Comparison of ENCODE assay signal across 17 mouse cellular contexts in the genomic region with DNA sequence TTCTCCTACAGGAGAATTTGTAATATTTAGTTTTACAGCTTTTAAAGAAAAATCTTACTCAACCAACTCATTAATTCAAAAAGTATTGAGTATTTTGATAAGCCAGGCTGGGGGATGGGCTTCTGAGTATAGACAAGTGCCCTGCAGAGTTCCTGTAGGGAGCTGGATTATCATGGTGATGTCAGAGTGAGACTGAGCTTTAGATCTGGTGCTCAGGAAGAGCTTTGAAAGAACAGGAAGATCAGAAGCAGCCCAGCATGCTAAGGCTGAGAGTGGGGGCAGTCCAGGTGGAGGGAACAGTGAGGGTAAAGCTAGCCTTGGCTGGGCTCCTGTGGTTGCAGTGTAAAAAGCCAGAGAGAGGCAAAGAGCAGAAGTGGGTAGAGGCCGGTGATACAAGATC.
"Had no signal": no experiment of that assay in that cellular context is flagged by ENCODE, and none has a peak within 500 bp of the region (broad histone marks: within the 10 kb centered on the region; RNA-seq: fewer than 3 reads in every experiment).

No protein-coding gene starts in this region.

- H3K9me3 ChIP-seq: intestine, embryonic 15.5 days; kidney, embryonic 15.5 days; limb, embryonic 10.5 days; limb, embryonic 13.5 days; liver, embryonic 13.5 days; neural tube, embryonic 12.5 days; neural tube, embryonic 15.5 days had no signal

- H3K4me3 ChIP-seq: intestine, embryonic 15.5 days; kidney, embryonic 15.5 days; limb, embryonic 10.5 days; limb, embryonic 13.5 days; liver, embryonic 13.5 days; neural tube, embryonic 12.5 days; neural tube, embryonic 15.5 days had no signal

- DNase-seq: kidney, adult 11 months; kidney, adult 8-10 months; kidney, postnatal 10 days; kidney, postnatal 4 days; liver; liver, embryonic 13.5 days; lung, adult 2 months; lung, postnatal 14 days; lung, postnatal 4 days; midbrain, embryonic 14.5 days; right cerebral cortex, postnatal 25 days had no signal

- H3K4me1 ChIP-seq: intestine, embryonic 15.5 days; kidney, embryonic 15.5 days; limb, embryonic 13.5 days; liver, embryonic 13.5 days; neural tube, embryonic 12.5 days had no signal

- H3K27me3 ChIP-seq: intestine, embryonic 15.5 days; kidney, embryonic 15.5 days; limb, embryonic 13.5 days; liver, embryonic 13.5 days; neural tube, embryonic 12.5 days; neural tube, embryonic 15.5 days had no signal

- H3K27ac ChIP-seq: intestine, embryonic 15.5 days; kidney, embryonic 15.5 days; limb, embryonic 10.5 days; limb, embryonic 13.5 days; liver, embryonic 13.5 days; neural tube, embryonic 12.5 days; neural tube, embryonic 15.5 days had no signal
